Mouse (Mus musculus) liver, adult 2 months (tissue): ENCODE measurements at regions not wholly inside any gene's neighbourhood (a gene's known extent, or its start where the extent isn't known, plus 50 kb on each side); places are given as distances from the start of the nearest gene placed in this dataset.

Experiments used
- CTCF ChIP-seq: fragments of 200-500 bp; IDR thresholded peaks from 2 replicates; pipeline ENCODE4 v1.5.1; 2011; ENCODE audit warnings: low read depth, low read length, control low read depth
- POLR2A ChIP-seq: fragments of 200-500 bp; IDR thresholded peaks from 2 replicates; pipeline ENCODE4 v1.6.1; 2011; ENCODE audit warnings: low read length, control low read depth; ENCODE audit not compliant: insufficient read depth; ENCODE audit errors: extremely low read depth

DNA sequence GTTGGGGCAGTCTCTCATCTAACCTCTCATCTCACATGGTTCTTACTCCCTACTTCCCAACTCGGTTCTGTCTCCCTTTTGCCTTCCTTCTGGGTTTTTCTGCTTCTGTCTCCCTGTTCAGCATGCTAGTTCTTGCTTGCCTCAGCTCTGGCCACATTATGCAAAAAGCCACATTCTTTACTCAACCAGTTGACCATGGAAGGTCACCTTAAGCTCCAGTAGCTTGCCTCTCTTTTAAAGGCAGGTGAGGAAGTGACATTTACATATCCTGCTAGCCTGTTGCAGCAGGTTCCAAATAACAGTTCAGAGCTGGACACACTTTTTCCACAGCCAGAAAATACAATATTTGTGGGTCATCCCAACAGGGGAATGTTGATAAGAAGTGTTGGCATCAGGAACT lies 732.4 kb downstream of the Rps29 start:
- TF ChIP-seq POLR2A (no peak), CTCF (no peak)
